Mouse (Mus musculus) activated CD4-positive, CD25-positive, alpha-beta regulatory T cell, adult 9 weeks (primary cell): ENCODE measurements around the gene Fam90a1b. TPM values are rescaled to one million over a fixed set of nuclear protein-coding genes. Genes with fewer than 3 reads are reported as not detected.

Experiments
- polyA plus RNA-seq: library from polyadenylated mRNA; unstranded; fragments of 100-300 nt; shearing (Covaris generic); gene quantifications from one replicate; pipeline ENCODE4 v1.2.1, GENCODE M21; 2017

Fam90a1b gene
- not detected for polyA plus RNA-seq

DNA sequence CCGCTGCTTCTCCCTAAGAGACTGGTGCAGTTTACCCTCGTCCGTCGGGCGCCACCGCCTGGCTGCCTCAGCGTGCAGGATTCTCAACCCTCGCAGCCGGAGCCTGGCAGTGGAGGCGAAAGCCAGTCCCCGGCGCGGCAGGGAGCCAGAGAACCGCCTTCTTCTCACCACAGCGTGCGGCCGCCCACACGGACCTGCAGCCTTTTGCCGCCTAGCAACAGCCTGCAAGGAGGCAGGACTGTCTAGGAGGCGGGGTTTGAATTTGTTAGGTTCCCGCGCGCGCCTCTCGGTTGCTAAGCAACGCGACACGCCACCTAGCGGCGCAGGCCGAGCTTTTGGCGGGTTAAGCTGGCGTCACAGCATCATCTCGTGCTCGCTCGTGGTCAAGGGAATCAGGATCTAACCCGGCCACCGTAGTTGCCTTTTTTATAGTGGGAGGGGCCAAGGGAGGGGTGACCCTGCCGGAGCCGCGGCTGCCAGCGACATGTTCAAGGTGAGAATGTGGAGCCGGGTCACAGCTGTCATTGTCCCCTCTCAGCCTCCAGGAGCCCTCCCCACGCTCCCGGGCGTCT, at the start of gene Fam90a1b, which contains the start of gene Apoo:
Gene Fam90a1b, minus strand, starts transcription at position 108 of the 572 bp plus-strand sequence.
Gene Apoo, plus strand, starts transcription at position 448 of the 572 bp plus-strand sequence.

Other genes starting within 250 kb of the Fam90a1b start
- gene Zfx, start 243.1 kb downstream of the Fam90a1b start, polyA plus RNA-seq = 46.7 TPM
- 53.7 TPM for gene Eif2s3x, start 153.9 kb downstream of the Fam90a1b start, polyA plus RNA-seq
- gene Klhl15, start 132.2 kb downstream of the Fam90a1b start, polyA plus RNA-seq = 8.4 TPM
- 20.3 TPM for gene Apoo, start 340 bp upstream of the Fam90a1b start, polyA plus RNA-seq
- gene Maged1, start 175.4 kb upstream of the Fam90a1b start, polyA plus RNA-seq = 4.6 TPM